Mouse (Mus musculus) c-Kit-positive CD71-negative TER-119-negative erythroid progenitor cells, embryonic 14.5 days (primary cell): Measurements from ENCODE around the gene Gm10134.
"Not testable (repeated sequence)": the region's sequence is repeated elsewhere in the genome, so short reads cannot be mapped to it uniquely, and the experiment has no call there.

ENCODE experiments used
- DNase-seq: peaks from one replicate; pipeline ENCODE4 v3.0.0-alpha.2; 2013; ENCODE audit warnings: low read depth

The Gm10134 gene

DNA sequence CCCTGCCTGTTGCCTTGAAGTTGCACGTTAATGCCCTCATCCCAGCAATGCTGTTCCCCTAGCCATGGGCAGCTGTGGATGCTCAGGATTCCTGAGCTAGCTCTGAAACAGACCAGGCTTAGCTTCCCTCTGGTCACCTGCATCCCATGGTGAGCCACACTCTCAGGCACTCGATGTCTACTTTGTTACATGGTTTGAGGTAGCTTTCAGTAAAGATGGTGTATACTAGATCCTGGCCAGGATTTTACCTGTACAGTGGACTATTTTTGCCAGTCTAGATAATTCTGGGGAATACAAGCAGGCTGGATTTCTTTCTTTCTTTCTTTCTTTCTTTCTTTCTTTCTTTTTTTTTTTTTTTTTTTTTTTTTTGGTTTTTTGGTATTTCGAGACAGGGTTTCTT is at the start of gene Gm10134:
TSS of gene Gm10134 (plus strand) at position 301 of the 400 bp plus-strand sequence.
- DNase-seq = no peak

DNA sequence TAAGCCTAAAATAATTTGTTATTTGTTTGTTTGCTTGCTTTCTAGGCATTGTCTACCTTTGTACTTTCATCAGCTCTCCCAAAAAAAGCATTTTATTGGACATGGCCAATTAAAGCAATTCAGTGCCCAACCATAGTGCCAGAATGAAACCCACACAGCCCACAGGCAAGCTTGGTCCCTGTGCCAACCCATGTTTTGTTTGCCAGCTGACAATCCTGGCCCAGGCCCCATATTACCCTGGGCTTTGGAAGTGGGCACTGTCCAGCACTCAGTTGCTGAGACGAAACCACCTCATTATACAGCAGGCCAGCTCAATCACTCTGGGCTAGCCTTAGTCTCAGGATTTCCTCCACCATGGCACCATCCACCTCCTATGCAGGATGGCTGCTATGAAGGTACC is 49.3 kb upstream of the Gm10134 start:
- no peak for DNase-seq

DNA sequence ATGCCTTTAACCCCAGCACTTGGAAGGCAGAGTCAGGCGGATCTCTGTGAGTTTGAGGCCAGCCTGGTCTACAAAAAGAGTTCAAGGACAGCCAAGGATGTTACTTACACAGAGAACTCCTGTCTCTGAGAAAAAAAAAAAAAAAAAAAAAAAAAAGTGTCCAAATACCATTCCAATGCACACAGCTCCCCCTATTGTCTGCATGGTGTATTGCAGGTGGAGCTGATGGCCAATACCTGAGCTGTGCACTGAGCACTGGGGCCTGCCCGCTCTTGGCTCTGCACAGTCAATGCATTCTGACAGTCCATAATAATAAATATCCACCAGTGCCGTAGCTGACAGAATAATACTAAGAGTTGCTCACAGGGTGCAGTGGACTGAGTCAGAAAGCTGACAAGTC is 42.0 kb upstream of the Gm10134 start:
- peak; percentile 47 for DNase-seq

- DNase-seq = no peak
Measured at GRCm38 (mm10) chr2:28464919-28465318, 41.0 kb upstream of the Gm10134 start.

GRCm38 (mm10) chr2:28465836-28466518 is 39.9 kb upstream of the Gm10134 start, which contains the start of gene 1700007K13Rik:
Gene 1700007K13Rik (minus strand): TSS chr2:28466332.
- DNase-seq = peak; percentile 41

DNA sequence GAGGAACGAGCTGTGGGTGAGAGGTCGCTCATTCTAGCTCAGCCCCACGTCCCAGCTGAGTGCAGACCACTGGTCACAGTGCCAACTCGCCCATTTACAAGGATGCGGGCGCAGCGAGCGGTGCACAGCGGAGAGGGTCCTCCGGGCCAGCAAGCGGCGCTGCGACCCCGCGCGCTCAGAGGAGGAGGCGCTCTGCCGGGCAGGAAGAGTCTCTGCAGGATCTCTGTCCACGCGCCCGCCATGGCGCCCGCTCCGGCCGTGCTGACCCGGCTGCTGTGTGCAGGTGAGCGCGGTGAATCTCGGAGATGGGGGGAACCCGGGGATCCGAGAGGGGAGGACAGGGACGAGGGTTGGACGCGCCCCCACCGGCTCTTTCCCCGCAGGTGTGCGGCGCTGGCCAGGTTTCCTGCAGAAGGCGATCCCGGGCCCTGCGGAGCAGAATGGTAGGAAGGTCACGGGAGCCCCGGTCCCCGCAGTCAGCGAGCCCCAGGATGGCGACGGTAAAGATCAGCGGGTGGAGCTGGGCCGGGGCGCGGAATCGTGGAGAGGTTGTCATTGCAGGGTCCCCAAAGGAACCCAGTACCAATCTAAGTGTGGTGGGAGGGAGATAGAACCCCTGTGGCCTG is 37.9 kb upstream of the Gm10134 start, which contains the start of gene Mrps2:
TSS of gene Mrps2 (plus strand) at position 207 of the 626 bp plus-strand sequence.
- DNase-seq = peak; percentile 66

GRCm38 (mm10) chr2:28468486-28469225 is 37.2 kb upstream of the Gm10134 start:
- no peak for DNase-seq

GRCm38 (mm10) chr2:28469461-28469860 is 36.4 kb upstream of the Gm10134 start:
- no peak for DNase-seq

GRCm38 (mm10) chr2:28470591-28470990 is 35.3 kb upstream of the Gm10134 start:
- no peak for DNase-seq

DNA sequence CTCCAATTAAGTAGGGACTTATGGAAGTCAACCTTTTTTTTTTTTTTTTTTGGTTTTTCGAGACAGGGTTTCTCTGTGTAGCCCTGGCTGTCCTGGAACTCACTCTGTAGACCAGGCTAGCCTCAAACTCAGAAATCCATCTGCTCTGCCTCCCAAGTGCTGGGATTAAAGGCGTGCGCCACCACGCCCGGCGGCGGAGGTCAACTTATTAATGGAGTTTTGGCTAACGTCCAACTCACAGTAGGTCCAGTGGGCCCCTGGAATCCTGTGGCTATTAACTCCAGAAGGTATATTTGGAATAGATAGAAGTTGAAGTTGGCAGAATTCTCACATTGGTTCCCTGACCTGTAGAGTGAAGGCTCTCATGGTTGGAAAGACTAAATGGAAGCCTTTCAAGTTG is 33.9 kb upstream of the Gm10134 start:
- DNase-seq = not testable (repeated sequence)

- not testable (repeated sequence) for DNase-seq
Measured at GRCm38 (mm10) chr2:28477993-28478392, 27.9 kb upstream of the Gm10134 start.

GRCm38 (mm10) chr2:28479208-28480204 is 26.4 kb upstream of the Gm10134 start:
- DNase-seq = no peak

- DNase-seq = no peak
Measured at GRCm38 (mm10) chr2:28483861-28484260, 22.0 kb upstream of the Gm10134 start.

DNA sequence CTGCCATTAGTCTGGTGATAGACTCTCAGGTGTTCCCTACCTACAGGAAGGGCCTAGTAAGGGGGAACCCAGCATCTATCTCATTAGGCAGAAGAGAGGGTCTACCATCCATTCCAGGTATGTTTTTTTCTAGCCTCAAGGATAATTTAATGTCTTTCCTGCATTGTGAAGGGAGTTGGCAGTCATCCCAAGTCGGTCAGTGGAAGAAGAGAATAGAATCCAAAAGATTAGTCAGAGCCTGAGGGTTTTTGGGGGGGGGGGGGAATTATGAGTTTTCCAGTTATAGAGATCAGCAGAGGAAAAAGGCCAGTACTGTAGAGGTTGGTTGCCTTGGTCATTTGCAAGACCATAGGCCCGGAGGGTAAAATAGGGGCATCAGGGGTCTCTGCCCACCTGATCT is 11.4 kb upstream of the Gm10134 start:
- no peak for DNase-seq

- DNase-seq = no peak
Measured at GRCm38 (mm10) chr2:28495207-28495756, 10.6 kb upstream of the Gm10134 start.

DNA sequence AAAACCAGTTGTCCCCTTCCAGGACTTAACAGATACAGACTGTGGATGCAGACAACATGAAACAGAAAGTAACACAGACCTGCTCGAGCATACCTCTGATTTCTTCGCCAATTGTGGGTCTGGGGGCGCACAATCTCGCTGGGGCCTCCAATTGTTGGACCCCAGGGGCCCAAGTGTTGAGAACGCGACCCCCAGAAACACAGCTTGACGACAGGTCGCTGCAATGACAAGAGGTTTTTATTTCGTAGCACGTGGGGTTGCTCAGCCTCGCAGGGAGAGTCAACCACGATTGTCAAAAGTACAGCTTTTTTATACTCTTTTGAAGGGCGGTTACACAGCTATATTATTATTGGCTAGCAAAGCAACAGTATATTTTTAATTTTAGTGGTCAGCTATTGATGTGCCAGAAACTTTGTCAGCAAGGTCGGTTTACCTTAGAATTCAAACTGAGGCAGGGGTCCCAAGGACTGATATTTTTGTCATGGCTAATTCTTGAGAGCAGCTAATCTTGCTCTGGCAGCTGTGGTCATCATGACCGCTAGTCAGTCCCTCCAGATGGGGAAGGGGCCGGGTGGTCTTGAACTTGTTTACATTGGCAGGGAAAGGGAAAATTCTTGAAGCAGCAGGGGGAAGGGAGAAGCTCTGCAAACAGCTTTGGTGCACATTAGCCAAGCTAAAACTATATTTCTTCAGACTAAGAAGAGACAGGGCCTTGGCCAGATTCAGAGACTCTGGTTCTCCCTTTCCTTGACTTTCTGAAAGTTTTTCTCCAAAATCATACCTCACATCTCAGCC is 9.9 kb upstream of the Gm10134 start:
- no peak for DNase-seq

DNA sequence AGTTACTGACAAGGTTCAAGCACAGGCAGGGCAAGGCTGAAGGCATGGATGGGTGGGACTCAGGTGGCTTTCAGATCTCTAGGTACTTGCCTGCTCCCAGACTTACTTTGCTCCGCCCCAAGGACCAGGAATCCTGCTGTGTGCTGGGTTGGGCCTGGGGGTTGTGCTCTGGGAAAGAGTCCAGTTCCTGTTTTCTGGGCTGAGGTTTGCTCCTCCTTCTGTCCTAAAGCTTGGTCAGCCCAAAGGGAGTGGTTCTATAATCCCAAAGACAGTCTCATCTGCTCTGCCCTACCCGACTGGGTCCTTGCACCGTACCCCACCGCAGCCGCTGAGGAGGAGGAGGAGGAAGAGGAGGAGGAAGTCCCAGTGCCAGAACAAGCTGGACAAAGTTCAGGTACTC is 9.2 kb upstream of the Gm10134 start, which contains the start of gene Gbgt1:
TSS of gene Gbgt1 (plus strand) at position 221 of the 400 bp plus-strand sequence.
- DNase-seq = no peak

DNA sequence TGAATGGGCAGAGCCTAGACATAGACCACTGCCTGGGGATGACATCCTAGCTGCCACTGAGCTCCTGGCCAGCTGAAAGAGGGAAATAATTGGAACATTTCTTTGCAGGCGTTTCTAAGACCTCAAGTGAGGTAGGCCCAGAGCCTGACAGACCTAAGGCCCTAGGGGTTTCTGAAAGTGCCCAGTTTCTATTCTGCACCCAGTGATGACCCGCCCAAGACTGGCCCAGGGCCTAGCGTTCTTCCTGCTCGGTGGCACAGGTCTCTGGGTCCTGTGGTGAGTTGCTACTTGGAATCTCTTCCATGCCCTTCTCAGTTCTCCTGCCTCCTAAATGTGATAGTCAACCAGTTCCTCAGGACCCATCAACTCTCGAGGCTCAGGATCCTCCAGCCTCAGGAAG is 8.3 kb upstream of the Gm10134 start:
- DNase-seq = no peak

DNA sequence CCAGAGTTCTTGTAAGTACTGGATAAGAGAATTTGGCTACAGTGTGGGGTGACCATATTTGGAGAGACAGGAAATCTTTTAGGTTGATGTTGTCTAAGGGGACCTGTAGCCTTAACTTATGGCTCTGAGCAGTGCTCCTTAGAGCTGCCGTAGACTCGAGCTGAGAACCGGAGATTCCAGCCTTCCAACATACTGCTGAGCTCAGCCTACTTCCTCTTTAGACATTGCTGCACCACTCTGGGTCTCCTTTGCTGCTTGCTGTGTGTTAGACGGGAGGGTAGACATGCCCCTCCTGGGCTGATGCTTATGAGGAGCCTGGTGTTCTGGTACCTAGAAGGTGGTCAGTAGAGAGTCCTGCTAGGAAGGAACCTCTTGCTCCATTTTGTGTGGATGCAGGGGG is 7.5 kb upstream of the Gm10134 start:
- DNase-seq = no peak

- DNase-seq = no peak
Measured at GRCm38 (mm10) chr2:28502987-28503386, 2.9 kb upstream of the Gm10134 start.
